Mouse (Mus musculus): ENCODE data around the gene Eif3f. TPM values are rescaled to one million over a fixed set of nuclear protein-coding genes. Genes with fewer than 3 reads are reported as not detected.

Gene Eif3f
- total and polyA plus RNA-seq, 3 experiments, result 86.9 to 172 (median 119) TPM

DNA sequence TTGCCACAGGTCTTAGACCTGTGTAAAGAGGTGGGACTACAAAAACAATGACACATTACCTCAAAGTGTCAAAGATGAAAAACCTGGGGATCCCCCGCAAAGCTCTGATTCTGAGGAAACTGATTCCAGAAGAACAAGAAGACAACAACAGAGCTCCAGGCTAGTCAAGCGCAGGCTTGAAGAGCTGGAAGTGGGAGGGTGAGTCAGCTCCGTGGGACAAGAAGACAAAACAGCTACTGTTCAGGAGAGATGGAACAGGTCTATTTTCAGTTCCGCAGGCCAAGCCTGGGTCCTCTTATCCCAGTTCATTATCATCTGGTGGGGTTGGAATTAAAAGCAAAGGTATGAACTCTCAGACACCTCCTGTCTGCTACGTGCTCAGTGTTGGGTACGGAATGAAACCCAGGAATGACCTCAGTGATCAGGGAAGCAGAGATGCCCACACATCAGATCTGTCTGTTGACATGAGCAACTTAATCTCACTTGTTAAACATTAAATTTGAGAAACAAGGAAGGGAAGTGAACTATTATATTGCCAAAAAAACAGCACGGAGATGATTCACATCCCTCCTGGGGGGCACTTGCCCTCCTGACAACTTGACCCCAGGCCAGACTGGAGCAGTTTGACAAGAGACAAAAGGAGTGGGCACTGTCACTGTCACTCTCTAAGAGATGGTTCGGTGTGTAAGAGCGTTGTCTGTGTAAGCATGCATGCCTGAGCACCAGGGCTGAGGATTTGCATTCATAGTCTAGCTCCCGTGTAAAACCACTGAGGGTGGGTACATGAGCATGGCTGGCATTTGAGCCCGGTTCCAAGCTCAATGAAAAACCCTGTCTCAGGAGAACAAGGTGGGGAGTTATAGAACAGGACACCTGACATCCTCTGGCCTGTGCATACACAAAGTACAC is 5.7 kb upstream of the Eif3f start:
- H3K4me1 ChIP-seq (ENCODE audit: control insufficient read depth in 1 of 2, insufficient read depth in 2 of 2), result 0 out of 4 replicates have a peak, but pooled peaks cover under 1 to 2% of the 10 kb centered on the region in 2 experiments
- no peaks in the 10 kb centered on the region for H3K9me3 ChIP-seq (replicated peaks; ENCODE audit: low read length)
- H3K4me2 ChIP-seq (ENCODE audit: insufficient read depth, low read depth, poor library complexity, severe bottlenecking), result no peak overlapping the region
- H3K27me3 ChIP-seq (replicated peaks), result peaks cover 31% of the 10 kb centered on the region
- in situ Hi-C loops (cut with MboI; ENCODE audit: low pct_ligation_motif_present, low pct_unique_long_range_greater_than_20kb, low sequenced_read_pairs), result no loop called here
- H3K4me3 ChIP-seq (replicated peaks in 1 of 3; ENCODE audit: low read depth in 2 of 3, low read length in 2 of 3, poor library complexity in 1 of 3), result no peak overlapping the region
- dilution Hi-C loops (cut with MboI; ENCODE audit: extremely low pct_ligation_motif_present, extremely low pct_unique_long_range_greater_than_20kb, low sequenced_read_pairs), result no loop called here
- no peak overlapping the region for H3K27ac ChIP-seq (ENCODE audit: insufficient read depth, low read depth)
- no peak for DNase-seq (ENCODE audit: extremely low read depth)
- no peaks in the 10 kb centered on the region for H3K36me3 ChIP-seq (replicated peaks in 1 of 2; ENCODE audit: control insufficient read depth in 1 of 2, insufficient read depth in 1 of 2, low read length in 1 of 2)
- H3K79me2 ChIP-seq (replicated peaks; ENCODE audit: control insufficient read depth, extremely low read depth, insufficient read depth, poor library complexity, severe bottlenecking), result no peaks in the 10 kb centered on the region
- no peak overlapping the region for H3K9ac ChIP-seq (ENCODE audit: insufficient read depth, low read depth)
- no peak for TF ChIP-seq USF2 (conservative IDR thresholded peaks at IDR 0.05; ENCODE audit: low read depth, low read length)
- no peak for TF ChIP-seq USF1 (IDR thresholded peaks at IDR 0.05; ENCODE audit: low read depth, low read length)
- no peak for TF ChIP-seq IRF4 (IDR thresholded peaks at IDR 0.05; ENCODE audit: low read depth, low read length)
- TF ChIP-seq ZKSCAN1 (IDR thresholded peaks at IDR 0.05; ENCODE audit: borderline replicate concordance, low read depth, low read length), result no peak
- no peak for TF ChIP-seq GABPA (IDR thresholded peaks at IDR 0.05; ENCODE audit: insufficient replicate concordance, low read depth, low read length)
- TF ChIP-seq RCOR1 (conservative IDR thresholded peaks at IDR 0.05; ENCODE audit: low read depth, low read length), result no peak
- TF ChIP-seq MAZ (IDR thresholded peaks at IDR 0.05; ENCODE audit: low read depth, low read length), result no peak
- no peak for TF ChIP-seq KAT2A (IDR thresholded peaks at IDR 0.05; ENCODE audit: insufficient replicate concordance, low read length)
- no peak for TF ChIP-seq TBP (conservative IDR thresholded peaks at IDR 0.05; ENCODE audit: low read depth, low read length)
- no peak for TF ChIP-seq JUND (conservative IDR thresholded peaks at IDR 0.05; ENCODE audit: low read depth, low read length)
- TF ChIP-seq NELFE (IDR thresholded peaks at IDR 0.05; ENCODE audit: low read depth, low read length), result no peak
- no peak for TF ChIP-seq POLR2A (IDR thresholded peaks at IDR 0.05; ENCODE audit: low read depth, low read length)
- TF ChIP-seq POLR2AphosphoS2 (IDR thresholded peaks at IDR 0.05; ENCODE audit: low read depth, low read length), result no peak
- no peak for TF ChIP-seq EP300 (IDR thresholded peaks at IDR 0.05; ENCODE audit: low read length)
- TF ChIP-seq ETS1 (conservative IDR thresholded peaks at IDR 0.05; ENCODE audit: low read depth, low read length), result no peak
- no peak for TF ChIP-seq BHLHE40 (IDR thresholded peaks at IDR 0.05; ENCODE audit: low read depth, low read length)
- TF ChIP-seq MYC (IDR thresholded peaks at IDR 0.05; ENCODE audit: low read depth, low read length), result no peak
- no peak for TF ChIP-seq TCF12 (IDR thresholded peaks at IDR 0.05; ENCODE audit: low read depth, low read length)

DNA sequence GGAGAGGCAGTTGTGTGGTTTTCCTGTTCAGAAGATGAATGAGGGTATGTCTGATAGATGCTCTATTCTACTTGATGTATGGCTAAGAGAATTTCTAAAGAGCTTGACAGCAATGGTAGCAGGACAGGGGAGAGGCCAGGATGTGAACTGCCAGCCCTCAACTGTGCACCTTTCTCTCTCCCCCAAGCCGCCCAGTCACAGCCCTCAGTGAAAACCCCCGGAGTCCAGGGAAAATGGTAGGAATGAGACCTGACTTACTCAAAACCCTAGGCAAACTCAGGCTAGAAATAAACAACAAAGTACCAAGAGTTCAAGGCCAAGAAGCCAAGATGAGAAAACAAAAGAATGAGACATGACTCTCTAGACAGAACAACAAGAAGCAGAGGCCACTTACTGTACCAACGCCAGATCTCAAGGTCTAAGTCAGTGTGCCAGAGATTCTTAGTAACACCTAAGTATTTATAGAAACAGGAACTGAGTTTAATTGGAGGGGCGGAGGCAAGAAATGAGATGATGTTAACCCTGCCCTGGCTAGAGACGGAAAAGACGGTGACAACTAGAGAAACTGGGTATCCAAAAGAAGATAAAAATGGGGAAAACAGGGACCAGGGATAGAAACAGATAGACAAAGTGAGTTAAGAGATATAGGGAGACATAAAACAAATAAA is 4.4 kb upstream of the Eif3f start, which contains the start of gene Nlrp10:
Gene Nlrp10, minus strand, starts transcription at position 453 of the 668 bp plus-strand sequence.
- in situ Hi-C loops (cut with MboI; ENCODE audit: low pct_ligation_motif_present, low pct_unique_long_range_greater_than_20kb, low sequenced_read_pairs) (loop anchor here (10.0 kb wide), 1 partner anchor 115 kb away; no protein-coding TSS in a partner anchor), dilution Hi-C loops (cut with MboI; ENCODE audit: extremely low pct_ligation_motif_present, extremely low pct_unique_long_range_greater_than_20kb, low sequenced_read_pairs) (no loop called here)
- no peaks in the 10 kb centered on the region for H3K9me3 ChIP-seq (replicated peaks; ENCODE audit: low read length)
- no peak within 1 kb of the TSS for H3K4me2 ChIP-seq (ENCODE audit: insufficient read depth, low read depth, poor library complexity, severe bottlenecking)
- no peak for DNase-seq (ENCODE audit: extremely low read depth)
- H3K36me3 ChIP-seq (replicated peaks in 1 of 2; ENCODE audit: control insufficient read depth in 1 of 2, insufficient read depth in 1 of 2, low read length in 1 of 2), result no peaks in the 10 kb centered on the region
- no peak within 1 kb of the TSS for H3K9ac ChIP-seq (ENCODE audit: insufficient read depth, low read depth)
- no peak within 1 kb of the TSS for H3K4me3 ChIP-seq (replicated peaks in 1 of 3; ENCODE audit: low read depth in 2 of 3, low read length in 2 of 3, poor library complexity in 1 of 3)
- H3K4me1 ChIP-seq (ENCODE audit: control insufficient read depth in 1 of 2, insufficient read depth in 2 of 2), result peaks cover 2 to 4% of the 10 kb centered on the region in 2 experiments; a peak in 1 of 4 replicates
- peaks cover 23% of the 10 kb centered on the region for H3K27me3 ChIP-seq (replicated peaks)
- H3K27ac ChIP-seq (ENCODE audit: insufficient read depth, low read depth), result no peak within 1 kb of the TSS
- H3K79me2 ChIP-seq (replicated peaks; ENCODE audit: control insufficient read depth, extremely low read depth, insufficient read depth, poor library complexity, severe bottlenecking), result peaks cover 4% of the 10 kb centered on the region
- TF ChIP-seq USF2 (conservative IDR thresholded peaks at IDR 0.05; ENCODE audit: low read depth, low read length) (no peak), CTCF (conservative IDR thresholded peaks at IDR 0.05 in 1 of 2, IDR thresholded peaks at IDR 0.05 in 1 of 2; ENCODE audit: low read depth in 2 of 2, low read length in 2 of 2) (no peak), IRF4 (IDR thresholded peaks at IDR 0.05; ENCODE audit: low read depth, low read length) (no peak), PAX5 (IDR thresholded peaks at IDR 0.05; ENCODE audit: low read length) (no peak), JUND (conservative IDR thresholded peaks at IDR 0.05; ENCODE audit: low read depth, low read length) (no peak), HCFC1 (IDR thresholded peaks at IDR 0.05; ENCODE audit: low read depth, low read length) (no peak), POLR2AphosphoS2 (IDR thresholded peaks at IDR 0.05; ENCODE audit: low read depth, low read length) (no peak), MAZ (IDR thresholded peaks at IDR 0.05; ENCODE audit: low read depth, low read length) (no peak), MAFK (IDR thresholded peaks at IDR 0.05; ENCODE audit: insufficient replicate concordance, low read length) (no peak), POLR2A (IDR thresholded peaks at IDR 0.05; ENCODE audit: low read depth, low read length) (no peak), CHD2 (IDR thresholded peaks at IDR 0.05; ENCODE audit: low read length) (no peak), BHLHE40 (IDR thresholded peaks at IDR 0.05; ENCODE audit: low read depth, low read length) (no peak)
